Mouse (Mus musculus) stomach, postnatal 0 days (tissue): ENCODE results near the gene Nudt2.

Experiments
- CTCF ChIP-seq: IDR thresholded peaks from 2 replicates; pipeline ENCODE4 v1.5.1; 2016; ENCODE audit warnings: antibody characterized with exemption, low read depth, mild to moderate bottlenecking, moderate library complexity
- EP300 ChIP-seq: optimal IDR thresholded peaks from 2 replicates; pipeline ENCODE3; 2016; ENCODE audit warnings: antibody characterized with exemption

DNA sequence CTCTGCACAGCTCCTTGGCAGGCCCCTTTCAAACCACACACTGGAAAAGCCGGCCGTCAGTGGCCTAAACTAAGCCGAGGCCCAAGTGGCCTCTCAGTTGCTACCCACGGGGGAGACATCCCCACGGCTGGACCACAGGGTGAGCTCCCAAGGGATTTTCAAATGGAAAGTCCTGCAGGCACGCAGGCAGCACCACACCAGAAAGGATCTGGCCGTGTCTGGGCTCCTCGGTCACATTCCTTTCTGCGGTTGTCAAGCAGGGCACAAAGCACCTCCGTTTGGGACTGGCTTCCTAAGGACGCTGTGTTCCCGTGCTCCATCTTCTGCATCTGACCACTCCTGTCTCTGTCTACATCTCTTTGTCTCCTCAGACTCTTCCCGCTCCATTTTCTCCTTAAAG lies 62.1 kb downstream of the Nudt2 start:
- TF ChIP-seq CTCF (no peak), EP300 (no peak)
